Mouse (Mus musculus) G1E (cell line): Measurements from ENCODE around the gene Sstr2. TPM values are rescaled to one million over a fixed set of nuclear protein-coding genes. Genes with fewer than 3 reads are reported as not detected.

Source experiments
- ATAC-seq: 2 replicates; pipeline ENCODE4 v1.8.0; 2016; ENCODE audit warnings: mild to moderate bottlenecking; ENCODE audit not compliant: insufficient number of reproducible peaks, poor library complexity, low FRiP score, severe bottlenecking; ENCODE audit errors: extremely low read depth
- DNase-seq: peaks from one replicate; pipeline ENCODE4 v3.0.0; 2012; ENCODE audit warnings: low spot score
- H3K27me3 ChIP-seq: 2 replicates; pipeline ENCODE4 v1.6.1; 2012; ENCODE audit warnings: mild to moderate bottlenecking, low read length, inconsistent platforms; ENCODE audit not compliant: insufficient read depth
- H3K36me3 ChIP-seq: replicated peaks from 2 replicates; pipeline ENCODE3; 2012; ENCODE audit warnings: mild to moderate bottlenecking, inconsistent platforms
- H3K4me1 ChIP-seq: 2 replicates; pipeline ENCODE4 v1.6.1; 2012; ENCODE audit warnings: low read depth, low read length, inconsistent platforms, mixed read lengths; ENCODE audit not compliant: insufficient read depth
- H3K4me3 ChIP-seq: 2 replicates; pipeline ENCODE4 v1.5.1; 2012; ENCODE audit warnings: low read depth, mild to moderate bottlenecking, inconsistent platforms, low read length, moderate library complexity, mixed read lengths
- H3K9me3 ChIP-seq: replicated peaks from 2 replicates; pipeline ENCODE4 v1.6.1; 2012; ENCODE audit warnings: inconsistent platforms
- CTCF ChIP-seq: IDR thresholded peaks from 2 replicates; pipeline ENCODE4 v1.5.1; 2012; ENCODE audit warnings: low read depth, low read length, inconsistent platforms, mixed read lengths
- GATA1 ChIP-seq: IDR thresholded peaks from 2 replicates; pipeline ENCODE4 v1.6.1; 2012; ENCODE audit warnings: borderline replicate concordance, low read length, inconsistent platforms, mixed read lengths
- GATA2 ChIP-seq: IDR thresholded peaks from 2 replicates; pipeline ENCODE4 v1.6.1; 2012; ENCODE audit warnings: low read depth, low read length, inconsistent platforms, borderline replicate concordance
- POLR2AphosphoS5 ChIP-seq: IDR thresholded peaks from 2 replicates; pipeline ENCODE4 v1.6.1; 2012; ENCODE audit warnings: low read depth, low read length, inconsistent platforms; ENCODE audit not compliant: insufficient replicate concordance
- TAL1 ChIP-seq: conservative IDR thresholded peaks from 2 replicates; pipeline ENCODE4 v1.6.1; 2012; ENCODE audit warnings: low read depth, low read length, inconsistent platforms, mixed read lengths
- polyA plus RNA-seq: library from polyadenylated mRNA; stranded (reverse); fragments of >175 nt; gene quantifications from 2 replicates; pipeline ENCODE4 v1.2.3, GENCODE M21; 2012
- total RNA-seq, 2 experiments: library from RNA; stranded (forward) in 1 of 2; stranded (reverse) in 1 of 2; fragments of 200-1000 nt in 1 of 2; fragments of >200 nt in 1 of 2; fragmentation: Nextera tagmentation in 1 of 2; gene quantifications; 2 replicates each; pipeline ENCODE4 v1.2.3; 2014 to 2017

Sstr2 gene
- total and polyA plus RNA-seq, 3 experiments = 0.16 TPM; not detected in 2

- Histone ChIP-seq H3K4me3 (no peak overlapping the region), H3K4me1 (no peaks in the 10 kb centered on the region), H3K36me3 (no peaks in the 10 kb centered on the region), H3K27me3 (no peaks in the 10 kb centered on the region), H3K9me3 (peaks cover 46% of the 10 kb centered on the region)
- DNase-seq (no peak), ATAC-seq (no peak)
- TF ChIP-seq TAL1 = no peak
- TF ChIP-seq POLR2AphosphoS5 = no peak
- TF ChIP-seq GATA1 = no peak
- no peak for TF ChIP-seq CTCF
- TF ChIP-seq GATA2 = no peak
Observed at GRCm38 (mm10) chr11:113609581-113609980, 9.6 kb upstream of the Sstr2 start.

DNA sequence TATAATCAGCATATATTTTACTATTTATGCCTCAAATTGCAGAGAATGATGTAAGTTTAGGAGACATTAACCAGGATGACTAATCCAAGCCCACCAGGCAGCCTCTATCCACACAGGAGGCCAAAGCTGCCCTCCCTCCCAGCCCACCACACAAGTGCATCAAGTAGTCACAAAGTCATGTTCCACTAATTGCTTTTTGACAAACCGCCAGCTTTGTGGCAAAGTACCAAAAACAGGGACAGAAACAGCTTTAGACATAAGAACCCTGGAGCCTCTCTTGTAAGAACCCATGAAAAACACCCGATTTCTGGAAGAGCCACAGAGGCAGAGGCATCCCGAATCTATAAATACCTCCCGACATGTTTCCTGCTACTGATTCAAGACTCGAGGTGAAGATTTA is 8.9 kb upstream of the Sstr2 start:
- no peak for DNase-seq
- no peaks in the 10 kb centered on the region for H3K27me3 ChIP-seq

GRCm38 (mm10) chr11:113611112-113611646 is 8.0 kb upstream of the Sstr2 start:
- no peak for ATAC-seq
- H3K9me3 ChIP-seq = peaks cover 45% of the 10 kb centered on the region
- no peak for DNase-seq
- no peaks in the 10 kb centered on the region for H3K4me1 ChIP-seq
- TF ChIP-seq TAL1 (no peak), CTCF (no peak), GATA2 (no peak), POLR2AphosphoS5 (no peak), GATA1 (no peak)
- H3K36me3 ChIP-seq = no peaks in the 10 kb centered on the region
- no peak overlapping the region for H3K4me3 ChIP-seq
- H3K27me3 ChIP-seq = no peaks in the 10 kb centered on the region

More for the DNA sequence above, 8.9 kb upstream of the Sstr2 start:
- ATAC-seq = no peak
- Histone ChIP-seq H3K9me3 (peaks cover 44% of the 10 kb centered on the region), H3K4me1 (no peaks in the 10 kb centered on the region), H3K4me3 (no peak overlapping the region), H3K36me3 (no peaks in the 10 kb centered on the region)
- no peak for TF ChIP-seq CTCF
- no peak for TF ChIP-seq TAL1
- TF ChIP-seq POLR2AphosphoS5 = no peak
- TF ChIP-seq GATA1 = no peak
- TF ChIP-seq GATA2 = no peak

GRCm38 (mm10) chr11:113611664-113612611 is 7.2 kb upstream of the Sstr2 start:
- DNase-seq (no peak), ATAC-seq (no peak)
- no peaks in the 10 kb centered on the region for H3K36me3 ChIP-seq
- peaks cover 44% of the 10 kb centered on the region for H3K9me3 ChIP-seq
- no peak overlapping the region for H3K4me3 ChIP-seq
- H3K27me3 ChIP-seq = no peaks in the 10 kb centered on the region
- no peak for TF ChIP-seq TAL1
- no peak for TF ChIP-seq GATA1
- no peak for TF ChIP-seq GATA2
- no peak for TF ChIP-seq CTCF
- TF ChIP-seq POLR2AphosphoS5 = no peak
- no peaks in the 10 kb centered on the region for H3K4me1 ChIP-seq

DNA sequence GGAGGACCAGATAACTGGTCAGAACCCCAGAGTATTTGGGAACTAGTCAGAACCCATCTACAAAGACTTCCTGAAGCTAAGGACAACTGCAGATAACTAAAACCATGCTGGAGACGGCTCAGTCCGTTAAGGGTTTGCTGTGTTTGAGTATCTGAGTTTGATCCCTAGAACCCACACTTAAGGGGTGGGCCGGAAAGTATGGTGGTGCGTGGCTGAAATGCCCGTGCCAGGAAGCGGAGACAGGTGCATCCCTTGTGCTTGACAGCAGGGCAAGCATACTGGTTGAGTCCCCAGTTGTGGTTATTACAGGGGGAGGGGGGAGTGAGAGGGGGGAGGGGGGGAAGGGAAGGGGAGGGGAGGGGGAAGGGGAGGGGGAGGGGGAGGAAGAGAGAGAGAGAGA is 4.7 kb upstream of the Sstr2 start:
- TF ChIP-seq POLR2AphosphoS5 (no peak), GATA1 (no peak), CTCF (no peak), GATA2 (no peak), TAL1 (no peak)
- DNase-seq (no peak), ATAC-seq (no peak)
- Histone ChIP-seq H3K4me3 (no peak overlapping the region), H3K27me3 (peaks cover 4% of the 10 kb centered on the region; the same call in 1 of the 2 replicates), H3K36me3 (no peaks in the 10 kb centered on the region), H3K9me3 (peaks cover 45% of the 10 kb centered on the region), H3K4me1 (no peaks in the 10 kb centered on the region)

- Histone ChIP-seq H3K9me3 (peaks cover 59% of the 10 kb centered on the region), H3K4me3 (no peak overlapping the region)
- DNase-seq = no peak
Observed at GRCm38 (mm10) chr11:113617132-113617911, 1.8 kb upstream of the Sstr2 start.

More at GRCm38 (mm10) chr11:113617132-113617911, 1.8 kb upstream of the Sstr2 start:
- TF ChIP-seq GATA1 (no peak), GATA2 (no peak), TAL1 (no peak), POLR2AphosphoS5 (no peak), CTCF (no peak)
- Histone ChIP-seq H3K36me3 (no peaks in the 10 kb centered on the region), H3K4me1 (no peaks in the 10 kb centered on the region), H3K27me3 (peaks cover 4% of the 10 kb centered on the region; the same call in 1 of the 2 replicates)
- ATAC-seq = no peak
